Mouse (Mus musculus): ENCODE measurements around the gene Cyren. TPM values are rescaled to one million over a fixed set of nuclear protein-coding genes. Genes with fewer than 3 reads are reported as not detected.

Gene Cyren
- polyA plus RNA-seq, 1 experiment from 2014 or later = 10.7 TPM

DNA sequence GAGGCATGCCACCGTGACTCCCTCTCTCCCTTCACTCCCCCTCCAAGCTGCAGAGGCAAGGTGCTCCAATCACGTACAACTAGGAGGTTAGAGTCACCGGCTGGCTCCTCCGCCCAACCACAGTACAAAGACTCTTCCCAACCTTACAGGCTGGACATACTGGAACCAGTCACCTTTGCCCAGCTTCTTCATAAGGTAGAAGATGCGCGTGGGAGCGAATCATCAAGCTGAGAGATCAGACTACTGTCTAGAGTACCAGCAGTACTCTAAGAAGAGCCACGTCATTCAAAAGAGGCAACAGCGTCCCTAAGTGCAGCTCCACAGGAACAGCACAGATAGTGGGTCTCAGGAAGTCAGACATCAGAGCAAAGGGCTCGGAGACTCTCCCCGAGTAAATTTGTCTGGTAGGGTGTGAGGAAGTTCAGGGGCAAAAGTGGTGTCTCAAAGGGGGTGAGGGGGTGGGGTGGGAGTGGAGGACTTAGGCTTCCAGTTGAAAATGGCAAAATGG lies 16.3 kb downstream of the Cyren start:
- Histone ChIP-seq H3K27ac (replicated peaks; ENCODE audit: low read depth, low read length) (no peak overlapping the region), H3K4me2 (ENCODE audit: low read depth, low read length) (no peak overlapping the region), H3K9me3 (ENCODE audit: control insufficient read depth, low read length) (no peaks in the 10 kb centered on the region), H3K27me3 (replicated peaks; ENCODE audit: control insufficient read depth, insufficient read depth, low read length) (no peaks in the 10 kb centered on the region), H3K4me1 (ENCODE audit: control insufficient read depth, insufficient read depth, low read length) (peaks cover 4% of the 10 kb centered on the region; the same call in 1 of the 2 replicates), H3K9ac (ENCODE audit: low read depth, low read length) (no peak overlapping the region), H3K36me3 (ENCODE audit: control insufficient read depth, insufficient read depth, low read length) (no peaks in the 10 kb centered on the region), H3K4me3 (ENCODE audit: low read depth, low read length) (no peak overlapping the region)
- no peak for DNase-seq (ENCODE audit: low spot score)
- WGBS = 89% methylated on average over 11 of the region's 11 CpGs
- no peak for ATAC-seq (ENCODE audit: low read depth)

- Histone ChIP-seq H3K27me3 (replicated peaks; ENCODE audit: control insufficient read depth, insufficient read depth, low read length) (no peaks in the 10 kb centered on the region), H3K9me3 (ENCODE audit: control insufficient read depth, low read length) (no peaks in the 10 kb centered on the region), H3K4me1 (ENCODE audit: control insufficient read depth, insufficient read depth, low read length) (no peaks in the 10 kb centered on the region), H3K36me3 (ENCODE audit: control insufficient read depth, insufficient read depth, low read length) (no peaks in the 10 kb centered on the region), H3K4me3 (ENCODE audit: low read depth, low read length) (no peak overlapping the region), H3K4me2 (ENCODE audit: low read depth, low read length) (no peak overlapping the region), H3K27ac (replicated peaks; ENCODE audit: low read depth, low read length) (no peak overlapping the region), H3K9ac (ENCODE audit: low read depth, low read length) (no peak overlapping the region)
- DNase-seq (ENCODE audit: low spot score) = no peak
- WGBS = 93% methylated on average over 5 of the region's 5 CpGs
- no peak for ATAC-seq (ENCODE audit: low read depth)
Observed at GRCm38 (mm10) chr6:34832352-34832751, 45.5 kb downstream of the Cyren start.

DNA sequence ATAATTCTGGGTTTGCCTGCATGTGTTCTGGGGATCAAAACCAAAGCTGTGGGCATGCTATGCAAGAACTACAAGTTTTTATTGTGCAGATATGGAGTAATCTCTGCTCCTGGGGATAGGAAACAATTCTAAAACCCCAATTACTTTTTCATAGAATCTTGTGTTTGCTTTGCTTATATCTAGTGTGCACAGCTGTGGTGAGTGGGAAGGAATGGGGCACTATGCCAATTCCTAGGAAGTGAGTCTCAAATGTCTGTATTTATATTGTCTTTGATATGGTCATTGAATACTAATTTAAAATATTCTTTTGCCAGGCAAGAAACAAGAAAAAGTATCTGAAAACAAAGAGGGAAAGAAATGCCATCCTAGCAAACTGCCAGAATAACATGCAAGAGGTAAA lies 53.5 kb downstream of the Cyren start:
- no peaks in the 10 kb centered on the region for H3K9me3 ChIP-seq (ENCODE audit: control insufficient read depth, low read length)
- no peaks in the 10 kb centered on the region for H3K27me3 ChIP-seq (replicated peaks; ENCODE audit: control insufficient read depth, insufficient read depth, low read length)
- ATAC-seq (ENCODE audit: low read depth) = no peak
- no peak overlapping the region for H3K4me3 ChIP-seq (ENCODE audit: low read depth, low read length)
- no peaks in the 10 kb centered on the region for H3K36me3 ChIP-seq (ENCODE audit: control insufficient read depth, insufficient read depth, low read length)
- no peak overlapping the region for H3K9ac ChIP-seq (ENCODE audit: low read depth, low read length)
- H3K4me2 ChIP-seq (ENCODE audit: low read depth, low read length) = no peak overlapping the region
- peak; percentile 54 for DNase-seq (ENCODE audit: low spot score)
- H3K4me1 ChIP-seq (ENCODE audit: control insufficient read depth, insufficient read depth, low read length) = no peaks in the 10 kb centered on the region
- H3K27ac ChIP-seq (replicated peaks; ENCODE audit: low read depth, low read length) = no peak overlapping the region

Other genes starting within 250 kb of the Cyren start
- 6.3 and 8.7 TPM in 2 replicates for gene Agbl3, start 97.6 kb downstream of the Cyren start, polyA plus RNA-seq (2014; fragmentation: Nextera tagmentation; extraction: Ambion mirVana)
- 2.4 TPM in 2 replicates for gene Tmem140, start 14.9 kb downstream of the Cyren start, polyA plus RNA-seq (2014; fragmentation: Nextera tagmentation; extraction: Ambion mirVana)
- gene Wdr91, start 32.8 kb upstream of the Cyren start, polyA plus RNA-seq (2014; fragmentation: Nextera tagmentation; extraction: Ambion mirVana) = 8.6 and 10.2 TPM in 2 replicates
- gene Stra8, start 42.1 kb upstream of the Cyren start, polyA plus RNA-seq (2014; fragmentation: Nextera tagmentation; extraction: Ambion mirVana) = not detected in 2 replicates
- gene Slc23a4, start 110.3 kb upstream of the Cyren start, polyA plus RNA-seq (2014; fragmentation: Nextera tagmentation; extraction: Ambion mirVana) = 0.18 and 0.53 TPM in 2 replicates